ENCODE assay signal across 24 mouse cellular contexts in the genomic region with DNA sequence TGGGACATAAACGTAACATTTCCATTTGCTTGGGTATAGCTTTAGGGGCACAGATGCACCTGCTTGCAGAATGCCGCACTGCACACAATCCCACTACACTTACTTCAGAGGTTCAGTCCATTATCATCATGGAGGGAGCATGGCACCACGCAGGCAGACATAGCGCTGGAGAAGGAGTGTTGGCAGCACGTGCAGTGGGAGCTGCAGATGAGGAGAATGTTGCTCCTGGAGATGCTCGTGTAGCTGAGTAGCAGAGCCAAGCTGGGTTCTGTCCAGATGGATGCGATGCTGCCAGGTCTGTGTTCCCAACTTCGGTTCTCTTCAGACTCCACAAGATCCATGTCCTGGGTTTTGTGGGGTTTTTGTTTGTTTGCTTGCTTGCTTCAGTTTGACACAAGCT. TPM values are rescaled to one million over a fixed set of nuclear protein-coding genes. Genes with fewer than 3 reads are reported as not detected.
DNase-seq lines count a peak whose midpoint lies in the region; TF ChIP-seq lines count a peak whose summit lies in the region.
"Had no signal": no experiment of that assay in that cellular context is flagged by ENCODE, and none has a peak within 500 bp of the region (broad histone marks: within the 10 kb centered on the region; RNA-seq: fewer than 3 reads in every experiment).

No protein-coding gene starts in this region.

- no peaks in the 10 kb centered on the region for H3K4me1 ChIP-seq in heart, adult 2 months (ENCODE audit: control insufficient read depth, insufficient read depth, low read length)
- H3K4me1 ChIP-seq: heart, embryonic 12.5 days; megakaryocyte, embryonic 14.5 days had no signal

- TF ChIP-seq EP300 in heart, adult 2 months (IDR thresholded peaks at IDR 0.05; ENCODE audit: insufficient read depth, low read depth, low read length), result no peak

- H3K27ac ChIP-seq in heart, adult 2 months, result no peak overlapping the region
- H3K27ac ChIP-seq: embryonic facial prominence, embryonic 12.5 days; hindbrain, embryonic 13.5 days had no signal

- H3K79me2 ChIP-seq in heart, adult 2 months (replicated peaks; ENCODE audit: control insufficient read depth, insufficient read depth, low read length), result no peaks in the 10 kb centered on the region

- WGBS in heart, adult 2 months, result 82% methylated on average over 8 of the region's 8 CpGs

- H3K4me3 ChIP-seq in heart, adult 2 months, result no peak overlapping the region
- H3K4me3 ChIP-seq: erythroblast, embryonic 14.5 days; heart, embryonic 12.5 days; megakaryocyte, embryonic 14.5 days; myocyte had no signal

- TF ChIP-seq CTCF in heart, adult 2 months (IDR thresholded peaks at IDR 0.05), result no peak

- peak; percentile 65 to 69 for DNase-seq in cerebellum, postnatal 10 days
- DNase-seq in cerebellum, adult 11-12 months, result no peak
- peak; percentile 55 for DNase-seq in layer of hippocampus, adult 11-12 months (ENCODE audit: low spot score)
- no peak for DNase-seq in layer of hippocampus, postnatal 36 days
- peak; percentile 34 to 44 for DNase-seq in left cerebral cortex, postnatal 10 days (ENCODE audit: extremely low spot score in 1 of 2, low spot score in 2 of 2)
- peak; percentile 47 for DNase-seq in right cerebral cortex, postnatal 25 days
- DNase-seq in heart, adult 2 months, result no peak
- DNase-seq in kidney, postnatal 14 days, result no peak
- DNase-seq: adrenal gland, adult 8-10 months; forebrain, postnatal 0 days; heart, postnatal 14 days; kidney, adult 9 months; kidney, postnatal 4 days; liver, postnatal 0 days; lung, postnatal 14 days; midbrain, embryonic 14.5 days had no signal

- no peaks in the 10 kb centered on the region for H3K36me3 ChIP-seq in heart, adult 2 months (ENCODE audit: control insufficient read depth, insufficient read depth, low read length)
- H3K36me3 ChIP-seq: embryonic facial prominence, embryonic 12.5 days; heart, embryonic 12.5 days; hindbrain, embryonic 13.5 days had no signal

- H3K27me3 ChIP-seq in heart, adult 2 months (ENCODE audit: control insufficient read depth, insufficient read depth, low read length), result no peaks in the 10 kb centered on the region; the same call in 1 of the 2 replicates

- TF ChIP-seq POLR2A in heart, adult 2 months (IDR thresholded peaks at IDR 0.05; ENCODE audit: insufficient read depth, low read depth, low read length), result no peak

- H3K9ac ChIP-seq in heart, adult 2 months (ENCODE audit: low read depth, low read length), result no peak overlapping the region
- H3K9ac ChIP-seq: embryonic facial prominence, embryonic 12.5 days; heart, embryonic 12.5 days; liver, postnatal 0 days had no signal

- intact Hi-C loops in left cerebral cortex, postnatal 10 days (cut with DNase I), result no loop called here
- intact Hi-C loops in heart, adult 2 months (cut with DNase I), result no loop called here

RNA-seq across cellular contexts. Expression of gene Scn8a, which starts 43.6 kb away (rescaled TPM):
- total RNA-seq in layer of hippocampus, postnatal 36 days (2021), result 100 to 1,000 TPM; 223 to 249 TPM
- total RNA-seq in left cerebral cortex, postnatal 10 days (2021), result 100 to 1,000 TPM; 164 to 171 TPM
- total RNA-seq in heart, adult 2 months (2021), result under 1 TPM in 1 of 2 experiments, not detected in 1; 0.02 TPM
- 0.09 TPM in 1 of 2 replicates, not detected in the other for polyA plus RNA-seq in heart, adult 2 months (2012; rRNA removed)
- total RNA-seq: common myeloid progenitor, adult 5-6 weeks; granulocyte monocyte progenitor cell, adult 5-6 weeks had no signal
- polyA plus RNA-seq: erythroblast, embryonic 14.5 days; myocyte had no signal

Comparison
In these comparisons a context has a peak if more than half of its experiments do, and no peak if none do; other contexts are left out.
1. DNase-seq: peak in cerebellum, postnatal 10 days (2 of 2), layer of hippocampus, adult 11-12 months (single experiment), left cerebral cortex, postnatal 10 days (2 of 2) and right cerebral cortex, postnatal 25 days (single experiment); none in cerebellum, adult 11-12 months (single experiment), layer of hippocampus, postnatal 36 days (0 of 2), heart, adult 2 months (0 of 2) and kidney, postnatal 14 days (single experiment).
2. RNA of gene Scn8a, which starts 43.6 kb away (total RNA-seq): 223 to 249 TPM in layer of hippocampus, postnatal 36 days and 164 to 171 TPM in left cerebral cortex, postnatal 10 days; 0.02 TPM in heart, adult 2 months; every median in the first group is over 100 times any median in the second.